Mouse (Mus musculus): ENCODE measurements around the gene Fabp6.

Gene Fabp6

GRCm38 (mm10) chr11:43548657-43549435 lies 52.5 kb downstream of the Fabp6 start:
- DNase-seq (ENCODE audit: extremely low read depth, low read depth, low spot score) = no peak

- DNase-seq (ENCODE audit: extremely low read depth, low read depth, low spot score) = no peak
Observed at GRCm38 (mm10) chr11:43548148-43548547, 53.2 kb downstream of the Fabp6 start.

- no peak for DNase-seq (ENCODE audit: extremely low read depth, low read depth, low spot score)
Observed at GRCm38 (mm10) chr11:43546678-43547077, 54.7 kb downstream of the Fabp6 start.
